Mouse (Mus musculus): ENCODE measurements around the gene Mad1l1. TPM values are rescaled to one million over a fixed set of nuclear protein-coding genes. Genes with fewer than 3 reads are reported as not detected.

Mad1l1 gene
- polyA plus RNA-seq, 1 experiment from 2014 or later = 27.2 TPM

DNA sequence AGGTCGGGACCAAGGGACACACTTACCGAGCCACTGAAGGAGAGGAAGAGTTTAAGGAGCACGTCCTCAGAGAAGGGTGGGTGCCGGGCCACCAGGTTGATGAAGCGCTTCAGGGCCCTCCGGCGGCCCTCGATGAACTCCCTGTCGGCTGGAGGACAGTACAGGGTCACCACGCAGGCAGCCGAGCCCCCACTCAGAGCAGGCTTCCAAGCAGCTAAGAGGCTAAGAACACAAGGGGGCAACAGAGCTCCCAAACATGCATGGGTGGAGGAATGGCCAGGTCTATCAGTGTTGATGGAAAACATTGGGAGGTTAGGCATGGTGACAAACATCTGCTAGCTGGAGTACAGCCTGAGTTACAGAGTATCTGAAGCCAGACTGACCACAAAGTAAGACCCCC lies 34.6 kb upstream of the Mad1l1 start:
- Histone ChIP-seq H3K27ac (ENCODE audit: low read depth, low read length) (no peak overlapping the region), H3K4me2 (ENCODE audit: low read depth, low read length) (no peak overlapping the region), H3K27me3 (ENCODE audit: control insufficient read depth, insufficient read depth, low read length) (no peaks in the 10 kb centered on the region), H3K4me1 (ENCODE audit: control insufficient read depth, insufficient read depth, low read length) (no peaks in the 10 kb centered on the region), H3K36me3 (ENCODE audit: control insufficient read depth, insufficient read depth, low read length) (peaks cover 28% of the 10 kb centered on the region), H3K9me3 (ENCODE audit: control insufficient read depth, low read length) (no peaks in the 10 kb centered on the region), H3K9ac (replicated peaks; ENCODE audit: low read depth, low read length) (no peak overlapping the region), H3K4me3 (ENCODE audit: low read depth, low read length) (no peak overlapping the region)
- ATAC-seq (ENCODE audit: low read depth) = no peak
- 90% methylated on average over 11 of the region's 11 CpGs for WGBS

DNA sequence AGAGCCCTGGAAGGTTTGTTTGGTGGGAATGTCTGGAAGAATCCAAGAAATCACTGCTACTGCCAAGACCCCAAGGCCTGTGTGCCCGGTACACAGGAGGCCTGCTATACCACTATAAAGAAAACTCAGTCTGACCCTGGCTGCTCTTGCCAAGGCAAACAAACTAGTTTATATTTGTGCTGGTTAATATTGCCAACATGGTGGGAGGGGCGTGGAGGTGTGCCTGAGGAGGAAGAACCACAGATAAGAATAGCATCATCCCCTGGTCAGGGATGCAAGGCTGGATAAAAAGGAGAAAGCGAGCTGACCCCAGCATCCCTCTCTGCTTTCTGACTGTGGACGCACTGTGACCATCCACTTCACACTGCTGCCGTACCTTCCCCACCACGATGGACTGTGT lies 31.0 kb upstream of the Mad1l1 start:
- H3K9me3 ChIP-seq (ENCODE audit: control insufficient read depth, low read length) = no peaks in the 10 kb centered on the region
- no peak overlapping the region for H3K27ac ChIP-seq (ENCODE audit: low read depth, low read length)
- no peak for ATAC-seq (ENCODE audit: low read depth)
- H3K4me3 ChIP-seq (ENCODE audit: low read depth, low read length) = no peak overlapping the region
- peaks cover 25% of the 10 kb centered on the region for H3K36me3 ChIP-seq (ENCODE audit: control insufficient read depth, insufficient read depth, low read length)
- no peaks in the 10 kb centered on the region for H3K4me1 ChIP-seq (ENCODE audit: control insufficient read depth, insufficient read depth, low read length)
- WGBS = 98% methylated on average over 6 of the region's 6 CpGs
- H3K27me3 ChIP-seq (ENCODE audit: control insufficient read depth, insufficient read depth, low read length) = no peaks in the 10 kb centered on the region
- no peak overlapping the region for H3K4me2 ChIP-seq (ENCODE audit: low read depth, low read length)
- no peak overlapping the region for H3K9ac ChIP-seq (replicated peaks; ENCODE audit: low read depth, low read length)

DNA sequence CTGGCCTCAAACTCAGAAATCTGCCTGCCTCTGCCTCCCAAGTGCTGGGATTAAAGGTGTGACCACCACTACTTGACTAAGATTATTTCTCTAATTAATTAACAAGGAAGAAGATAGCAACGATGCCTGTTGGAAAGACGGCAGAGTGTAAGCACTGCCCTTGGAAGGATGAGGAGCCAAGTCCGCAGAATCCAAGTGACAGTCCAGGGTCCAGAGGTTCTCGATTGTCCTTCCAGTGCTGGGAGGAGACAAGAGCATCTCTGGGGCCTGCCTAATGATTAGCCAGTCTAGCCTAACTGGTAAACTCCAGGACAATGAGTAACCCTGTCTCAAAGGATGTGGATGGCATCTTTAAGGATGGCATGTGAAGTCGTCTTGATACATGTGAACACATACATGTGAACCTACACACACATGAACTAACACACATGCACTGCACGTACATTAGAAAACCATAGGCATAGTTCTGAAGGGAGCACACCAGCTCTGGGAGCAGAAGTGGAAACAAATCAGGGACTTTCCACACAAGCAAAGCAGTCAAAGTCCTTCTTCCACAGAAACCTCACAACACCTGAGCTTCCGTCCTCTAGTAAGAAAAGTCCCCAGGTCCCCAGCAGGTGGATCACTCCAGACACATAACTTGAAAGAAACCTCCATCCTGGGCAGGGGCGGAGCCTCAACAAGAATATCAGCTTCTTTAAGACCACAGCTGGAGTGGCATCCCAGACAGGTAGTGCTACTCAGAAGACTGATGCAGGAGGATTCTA lies 29.6 kb upstream of the Mad1l1 start:
- no peak overlapping the region for H3K27ac ChIP-seq (ENCODE audit: low read depth, low read length)
- peaks cover 19% of the 10 kb centered on the region for H3K36me3 ChIP-seq (ENCODE audit: control insufficient read depth, insufficient read depth, low read length)
- H3K27me3 ChIP-seq (ENCODE audit: control insufficient read depth, insufficient read depth, low read length) = no peaks in the 10 kb centered on the region
- H3K4me3 ChIP-seq (ENCODE audit: low read depth, low read length) = no peak overlapping the region
- no peaks in the 10 kb centered on the region for H3K4me1 ChIP-seq (ENCODE audit: control insufficient read depth, insufficient read depth, low read length)
- WGBS = 95% methylated on average over 8 of the region's 8 CpGs
- no peak overlapping the region for H3K9ac ChIP-seq (replicated peaks; ENCODE audit: low read depth, low read length)
- no peak overlapping the region for H3K4me2 ChIP-seq (ENCODE audit: low read depth, low read length)
- H3K9me3 ChIP-seq (ENCODE audit: control insufficient read depth, low read length) = no peaks in the 10 kb centered on the region
- ATAC-seq (ENCODE audit: low read depth) = no peak

DNA sequence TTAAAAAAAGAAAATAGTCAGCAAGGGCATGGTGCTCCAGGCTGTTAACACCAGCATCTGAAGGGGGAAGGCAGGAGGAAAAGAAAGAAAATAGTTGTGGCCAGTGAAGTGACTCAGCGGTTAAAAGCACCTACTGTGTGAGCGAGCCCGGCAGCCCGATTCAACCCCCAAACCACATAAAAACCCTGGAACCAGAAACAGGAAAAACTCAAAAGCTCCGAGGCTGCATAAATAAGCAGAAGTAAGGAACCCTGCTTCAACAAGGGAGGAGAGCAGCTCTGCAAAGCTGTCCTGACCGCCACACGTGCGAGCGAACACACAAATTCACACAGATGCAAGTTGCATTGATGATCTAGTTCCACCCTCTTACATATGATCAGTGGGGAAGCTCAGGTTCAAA lies 28.5 kb upstream of the Mad1l1 start:
- no peak for ATAC-seq (ENCODE audit: low read depth)
- H3K4me2 ChIP-seq (ENCODE audit: low read depth, low read length) = no peak overlapping the region
- H3K4me3 ChIP-seq (ENCODE audit: low read depth, low read length) = no peak overlapping the region
- 94% methylated on average over 9 of the region's 9 CpGs for WGBS
- no peaks in the 10 kb centered on the region for H3K9me3 ChIP-seq (ENCODE audit: control insufficient read depth, low read length)
- H3K27me3 ChIP-seq (ENCODE audit: control insufficient read depth, insufficient read depth, low read length) = no peaks in the 10 kb centered on the region
- no peaks in the 10 kb centered on the region for H3K4me1 ChIP-seq (ENCODE audit: control insufficient read depth, insufficient read depth, low read length)
- no peak overlapping the region for H3K9ac ChIP-seq (replicated peaks; ENCODE audit: low read depth, low read length)
- peaks cover 14% of the 10 kb centered on the region for H3K36me3 ChIP-seq (ENCODE audit: control insufficient read depth, insufficient read depth, low read length)
- no peak overlapping the region for H3K27ac ChIP-seq (ENCODE audit: low read depth, low read length)

DNA sequence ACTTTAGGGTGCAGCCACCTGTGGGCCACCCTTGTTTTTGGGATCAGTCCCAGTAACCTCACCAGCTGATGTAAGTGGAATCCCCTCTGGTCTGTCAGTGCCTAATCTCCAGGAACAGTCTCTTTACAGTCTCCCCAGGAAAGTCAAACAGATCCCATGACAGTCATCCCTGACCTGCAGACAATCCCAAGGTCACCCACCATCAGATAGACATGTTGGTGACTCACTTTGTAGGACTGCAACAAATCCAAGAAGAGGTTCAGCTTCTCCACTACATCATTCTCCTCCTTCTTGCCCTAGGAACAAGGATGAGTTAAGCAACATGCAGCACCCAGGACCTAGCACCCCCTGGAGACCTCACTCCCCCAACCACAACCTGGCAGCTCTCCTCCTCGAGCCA lies 24.7 kb upstream of the Mad1l1 start:
- no peaks in the 10 kb centered on the region for H3K9me3 ChIP-seq (ENCODE audit: control insufficient read depth, low read length)
- no peak for ATAC-seq (ENCODE audit: low read depth)
- no peaks in the 10 kb centered on the region for H3K27me3 ChIP-seq (ENCODE audit: control insufficient read depth, insufficient read depth, low read length)
- H3K4me3 ChIP-seq (ENCODE audit: low read depth, low read length) = no peak overlapping the region
- H3K4me2 ChIP-seq (ENCODE audit: low read depth, low read length) = no peak overlapping the region
- peaks cover 2% of the 10 kb centered on the region; the same call in 1 of the 2 replicates for H3K36me3 ChIP-seq (ENCODE audit: control insufficient read depth, insufficient read depth, low read length)
- no peak overlapping the region for H3K27ac ChIP-seq (ENCODE audit: low read depth, low read length)
- 75% methylated on average over 1 of the region's 1 CpGs for WGBS
- no peaks in the 10 kb centered on the region for H3K4me1 ChIP-seq (ENCODE audit: control insufficient read depth, insufficient read depth, low read length)
- H3K9ac ChIP-seq (replicated peaks; ENCODE audit: low read depth, low read length) = no peak overlapping the region

DNA sequence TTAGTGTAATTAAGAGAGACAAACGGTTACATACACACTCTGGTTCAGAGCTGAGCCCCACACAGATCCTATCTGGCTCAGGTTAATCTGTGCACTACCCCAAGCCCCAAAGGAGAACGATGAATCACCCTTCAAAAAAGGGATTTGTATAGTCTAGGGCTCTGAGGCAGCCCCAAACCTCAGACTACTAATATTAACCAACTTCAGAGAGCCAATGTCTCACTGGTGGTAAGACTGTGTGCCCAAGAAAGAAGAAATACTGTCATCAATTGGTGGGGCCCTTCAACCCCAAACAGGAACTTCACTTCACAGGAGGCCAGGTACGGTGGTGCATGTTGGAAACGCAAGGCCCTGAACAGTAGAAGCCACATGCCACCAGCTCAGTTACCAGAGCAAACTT lies 23.9 kb upstream of the Mad1l1 start:
- no peak overlapping the region for H3K4me3 ChIP-seq (ENCODE audit: low read depth, low read length)

DNA sequence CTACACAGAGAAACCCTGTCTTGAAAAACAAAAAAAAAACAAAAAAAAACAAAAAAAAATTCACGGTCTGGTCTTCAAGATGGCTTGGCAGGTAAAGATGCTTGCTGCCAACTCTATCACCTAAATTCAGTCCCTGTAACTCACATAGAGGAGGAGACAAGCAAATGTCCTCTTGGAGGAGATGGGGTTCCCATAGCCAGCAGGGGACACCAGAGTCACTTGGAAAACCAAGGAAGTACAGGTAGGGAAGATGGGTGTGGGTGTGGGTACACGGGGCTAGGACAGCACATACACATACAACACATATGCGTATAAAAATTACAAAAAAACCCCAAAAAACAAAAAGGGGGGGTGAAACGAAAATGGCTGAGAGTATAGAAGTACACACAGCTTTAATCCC lies 21.5 kb upstream of the Mad1l1 start:
- ATAC-seq (ENCODE audit: low read depth) = no peak
- H3K36me3 ChIP-seq (ENCODE audit: control insufficient read depth, insufficient read depth, low read length) = peaks cover 4% of the 10 kb centered on the region; the same call in 1 of the 2 replicates
- no peak overlapping the region for H3K4me2 ChIP-seq (ENCODE audit: low read depth, low read length)
- no peaks in the 10 kb centered on the region for H3K4me1 ChIP-seq (ENCODE audit: control insufficient read depth, insufficient read depth, low read length)
- H3K27me3 ChIP-seq (ENCODE audit: control insufficient read depth, insufficient read depth, low read length) = no peaks in the 10 kb centered on the region
- no peaks in the 10 kb centered on the region for H3K9me3 ChIP-seq (ENCODE audit: control insufficient read depth, low read length)
- no peak overlapping the region for H3K27ac ChIP-seq (ENCODE audit: low read depth, low read length)
- H3K9ac ChIP-seq (replicated peaks; ENCODE audit: low read depth, low read length) = no peak overlapping the region
- WGBS = 88% methylated on average over 4 of the region's 4 CpGs
- H3K4me3 ChIP-seq (ENCODE audit: low read depth, low read length) = no peak overlapping the region

More for the DNA sequence above, 23.9 kb upstream of the Mad1l1 start:
- Histone ChIP-seq H3K4me1 (ENCODE audit: control insufficient read depth, insufficient read depth, low read length) (no peaks in the 10 kb centered on the region), H3K9me3 (ENCODE audit: control insufficient read depth, low read length) (no peaks in the 10 kb centered on the region), H3K27ac (ENCODE audit: low read depth, low read length) (no peak overlapping the region), H3K27me3 (ENCODE audit: control insufficient read depth, insufficient read depth, low read length) (no peaks in the 10 kb centered on the region), H3K36me3 (ENCODE audit: control insufficient read depth, insufficient read depth, low read length) (peaks cover 4% of the 10 kb centered on the region; the same call in 1 of the 2 replicates), H3K9ac (replicated peaks; ENCODE audit: low read depth, low read length) (no peak overlapping the region), H3K4me2 (ENCODE audit: low read depth, low read length) (no peak overlapping the region)
- WGBS = 94% methylated on average over 4 of the region's 4 CpGs
- ATAC-seq (ENCODE audit: low read depth) = no peak

DNA sequence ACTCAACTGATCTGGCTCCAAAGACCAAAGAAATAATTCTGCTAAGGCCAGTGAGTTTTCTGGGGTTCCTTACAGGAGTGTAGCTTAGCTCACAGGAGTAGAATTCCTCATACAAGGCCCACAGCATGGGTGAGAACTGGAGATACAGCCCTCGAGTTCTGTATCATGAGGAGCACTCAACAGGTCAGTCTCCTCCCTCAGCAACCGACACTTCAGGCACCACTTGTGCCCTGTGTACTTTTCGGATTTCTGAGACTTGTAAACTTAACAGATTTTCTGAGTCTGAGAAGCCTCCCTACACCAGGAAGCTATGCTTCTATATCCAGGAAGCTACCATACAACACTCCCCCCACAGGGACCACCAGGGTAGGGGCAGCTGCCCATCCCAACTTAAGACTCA lies 18.5 kb upstream of the Mad1l1 start:
- no peak for ATAC-seq (ENCODE audit: low read depth)
- WGBS = 86% methylated on average over 3 of the region's 3 CpGs
- H3K27ac ChIP-seq (ENCODE audit: low read depth, low read length) = no peak overlapping the region
- H3K9ac ChIP-seq (replicated peaks; ENCODE audit: low read depth, low read length) = no peak overlapping the region
- no peak overlapping the region for H3K4me3 ChIP-seq (ENCODE audit: low read depth, low read length)
- H3K4me2 ChIP-seq (ENCODE audit: low read depth, low read length) = no peak overlapping the region
- H3K4me1 ChIP-seq (ENCODE audit: control insufficient read depth, insufficient read depth, low read length) = no peaks in the 10 kb centered on the region
- peaks cover 4% of the 10 kb centered on the region; the same call in 1 of the 2 replicates for H3K36me3 ChIP-seq (ENCODE audit: control insufficient read depth, insufficient read depth, low read length)
- H3K27me3 ChIP-seq (ENCODE audit: control insufficient read depth, insufficient read depth, low read length) = no peaks in the 10 kb centered on the region
- H3K9me3 ChIP-seq (ENCODE audit: control insufficient read depth, low read length) = no peaks in the 10 kb centered on the region

DNA sequence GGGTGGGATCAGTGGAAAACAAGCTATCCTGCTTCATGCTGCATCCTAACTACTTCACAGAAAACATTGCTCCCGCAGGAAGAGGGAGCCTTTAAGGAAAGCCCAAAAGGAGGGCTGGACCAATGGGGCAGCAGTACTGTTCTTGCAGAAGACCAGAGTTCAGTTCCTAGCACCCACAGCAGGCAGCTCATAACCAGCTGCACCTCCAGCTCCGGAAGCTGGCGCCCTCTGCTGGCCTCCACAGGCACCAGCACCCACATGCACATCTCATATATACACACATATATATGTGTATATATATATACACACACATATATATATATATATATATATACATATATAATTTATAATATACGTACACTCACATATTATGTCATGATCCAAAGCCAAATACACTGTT lies 17.4 kb upstream of the Mad1l1 start:
- no peaks in the 10 kb centered on the region for H3K4me1 ChIP-seq (ENCODE audit: control insufficient read depth, insufficient read depth, low read length)
- ATAC-seq (ENCODE audit: low read depth) = no peak
- WGBS = 97% methylated on average over 4 of the region's 4 CpGs
- no peak overlapping the region for H3K27ac ChIP-seq (ENCODE audit: low read depth, low read length)
- no peak overlapping the region for H3K4me2 ChIP-seq (ENCODE audit: low read depth, low read length)
- H3K9ac ChIP-seq (replicated peaks; ENCODE audit: low read depth, low read length) = no peak overlapping the region
- H3K36me3 ChIP-seq (ENCODE audit: control insufficient read depth, insufficient read depth, low read length) = peaks cover 4% of the 10 kb centered on the region; the same call in 1 of the 2 replicates
- H3K9me3 ChIP-seq (ENCODE audit: control insufficient read depth, low read length) = no peaks in the 10 kb centered on the region
- no peak overlapping the region for H3K4me3 ChIP-seq (ENCODE audit: low read depth, low read length)
- no peaks in the 10 kb centered on the region for H3K27me3 ChIP-seq (ENCODE audit: control insufficient read depth, insufficient read depth, low read length)

Data from neural tube, embryonic 14.5 days (tissue).